Mouse (Mus musculus) spleen, postnatal 36 days (tissue): ENCODE data around the gene Btbd17.

ENCODE experiments used
- DNase-seq, 2 experiments: peaks; one replicate each; pipeline ENCODE4 v3.0.0; 2022; ENCODE audit warnings: low spot score in 2 of 2, mixed read lengths in 1 of 2

Gene Btbd17

GRCm38 (mm10) chr11:114764820-114765818 is 30.6 kb downstream of the Btbd17 start, which contains the start of gene Kif19a:
Kif19a (plus strand) TSS chr11:114765388.
- DNase-seq, result peak; percentile 52 to 53

- DNase-seq, result no peak
Observed at GRCm38 (mm10) chr11:114747564-114748138, 48.1 kb downstream of the Btbd17 start.

GRCm38 (mm10) chr11:114745134-114745533 is 50.6 kb downstream of the Btbd17 start:
- DNase-seq, result peak; percentile 81 to 85

GRCm38 (mm10) chr11:114741451-114741850 is 54.3 kb downstream of the Btbd17 start:
- no peak for DNase-seq
